Mouse (Mus musculus) heart, embryonic 14.5 days (tissue): ENCODE results near the gene Cct7. TPM values are rescaled to one million over a fixed set of nuclear protein-coding genes. Genes with fewer than 3 reads are reported as not detected.
"Not testable (repeated sequence)": the region's sequence is repeated elsewhere in the genome, so short reads cannot be mapped to it uniquely, and the experiment has no call there.

Experiments
- ATAC-seq: fragments of 200-750 bp; cut with Nextera tagmentation; 2 replicates; pipeline ENCODE4 v1.8.0; 2017; ENCODE audit warnings: low read depth, moderate TSS enrichment; ENCODE audit not compliant: insufficient number of reproducible peaks, insufficient read depth, low FRiP score
- H3K27ac ChIP-seq, 2 experiments: fragments of 200-500 bp in 1 of 2; fragments of 300-500 bp in 1 of 2; sonication (generic) in 1 of 2; replicated peaks in 1 of 2; 2 replicates each; pipeline ENCODE4 v1.5.1; 2012 to 2014; ENCODE audit warnings: low read depth in 2 of 2, low read length in 2 of 2, control low read depth in 1 of 2, mild to moderate bottlenecking in 1 of 2, mixed read lengths in 1 of 2; ENCODE audit not compliant: control insufficient read depth in 1 of 2, insufficient read depth in 1 of 2
- H3K27me3 ChIP-seq: fragments of 300-500 bp; sonication (generic); 2 replicates; pipeline ENCODE4 v1.6.1; 2014; ENCODE audit warnings: mild to moderate bottlenecking, low read length, control low read depth; ENCODE audit not compliant: control insufficient read depth, insufficient read depth
- H3K36me3 ChIP-seq: fragments of 300-500 bp; sonication (generic); 2 replicates; pipeline ENCODE4 v1.6.1; 2014; ENCODE audit warnings: mild to moderate bottlenecking, control low read depth, low read length, mixed read lengths; ENCODE audit not compliant: control insufficient read depth, insufficient read depth
- H3K4me1 ChIP-seq, 2 experiments: fragments of 200-500 bp in 1 of 2; fragments of 300-500 bp in 1 of 2; sonication (generic) in 1 of 2; 2 replicates each; pipeline ENCODE4 v1.6.1; 2012 to 2014; ENCODE audit warnings: low read length in 2 of 2, control low read depth in 1 of 2, mixed read lengths in 1 of 2; ENCODE audit not compliant: control insufficient read depth in 2 of 2, insufficient read depth in 2 of 2
- H3K4me2 ChIP-seq: fragments of 300-500 bp; sonication (generic); 2 replicates; pipeline ENCODE4 v1.6.1; 2014; ENCODE audit warnings: mild to moderate bottlenecking, low read length
- H3K4me3 ChIP-seq, 2 experiments: fragments of 200-500 bp in 1 of 2; fragments of 300-500 bp in 1 of 2; sonication (generic) in 1 of 2; 2 replicates each; pipeline ENCODE4 v1.5.1; 2012 to 2014; ENCODE audit warnings: low read length in 2 of 2, mild to moderate bottlenecking in 2 of 2, control low read depth in 1 of 2, low read depth in 1 of 2, moderate library complexity in 1 of 2; ENCODE audit not compliant: control insufficient read depth in 1 of 2, insufficient read depth in 1 of 2
- H3K9ac ChIP-seq: fragments of 300-500 bp; sonication (generic); 2 replicates; pipeline ENCODE4 v1.6.1; 2014; ENCODE audit warnings: mild to moderate bottlenecking, low read length
- H3K9me3 ChIP-seq: fragments of 300-500 bp; sonication (generic); 2 replicates; pipeline ENCODE4 v1.6.1; 2016; ENCODE audit warnings: low read length, control low read depth; ENCODE audit not compliant: control insufficient read depth
- WGBS: fragments of 180-500 bp; shearing (Covaris S2); extraction: QIAGEN DNeasy Blood & Tissue Kit; methylation state at CpG from one replicate; pipeline ENCODE4 v1.1.7; 2014; 5-methylcytosine and 5-hydroxymethylcytosine counted together
- polyA plus RNA-seq: library from polyadenylated mRNA; unstranded; fragments of >200 nt; fragmentation: Nextera tagmentation; extraction: Ambion mirVana; gene quantifications from 2 replicates; pipeline ENCODE4 v1.2.1, GENCODE M21; 2014

The Cct7 gene
- polyA plus RNA-seq, 1 experiment from 2014 or later: 372 TPM

DNA sequence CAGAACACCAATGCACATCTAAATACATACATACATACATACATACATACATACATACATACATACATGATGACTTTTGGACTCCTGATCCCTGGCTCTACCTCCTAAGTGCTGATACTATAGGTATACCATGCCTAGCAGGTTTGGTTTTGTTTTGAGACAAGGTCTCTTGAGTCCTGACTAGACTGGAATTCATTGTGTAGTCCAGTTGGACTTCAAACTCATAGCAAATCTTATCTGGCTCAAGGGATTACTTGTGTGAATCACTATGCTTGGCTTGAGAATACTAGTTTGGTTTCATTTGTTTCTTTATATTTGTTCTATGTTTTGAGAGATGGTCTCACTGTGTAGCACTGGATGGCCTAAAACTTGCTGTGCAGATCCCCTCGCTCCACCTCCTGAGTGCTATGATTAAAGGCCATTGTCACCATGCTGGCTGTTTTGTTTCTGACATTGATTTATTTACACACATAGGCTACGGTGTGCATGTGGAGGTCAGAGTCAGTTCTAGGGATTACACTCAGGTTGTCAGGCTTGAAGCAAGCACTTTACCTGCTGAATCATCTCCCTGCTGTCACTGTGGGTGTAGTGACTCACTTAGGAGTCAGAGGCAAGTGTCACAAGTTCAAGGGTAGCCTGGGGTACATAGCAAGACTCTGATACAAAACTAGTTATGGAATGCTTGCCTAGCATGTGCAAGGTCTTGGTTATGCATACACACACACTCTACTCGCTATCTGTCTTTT is 7.7 kb upstream of the Cct7 start:
- H3K27ac ChIP-seq: no peak overlapping the region
- 93% methylated on average over 3 of the region's 3 CpGs for WGBS

DNA sequence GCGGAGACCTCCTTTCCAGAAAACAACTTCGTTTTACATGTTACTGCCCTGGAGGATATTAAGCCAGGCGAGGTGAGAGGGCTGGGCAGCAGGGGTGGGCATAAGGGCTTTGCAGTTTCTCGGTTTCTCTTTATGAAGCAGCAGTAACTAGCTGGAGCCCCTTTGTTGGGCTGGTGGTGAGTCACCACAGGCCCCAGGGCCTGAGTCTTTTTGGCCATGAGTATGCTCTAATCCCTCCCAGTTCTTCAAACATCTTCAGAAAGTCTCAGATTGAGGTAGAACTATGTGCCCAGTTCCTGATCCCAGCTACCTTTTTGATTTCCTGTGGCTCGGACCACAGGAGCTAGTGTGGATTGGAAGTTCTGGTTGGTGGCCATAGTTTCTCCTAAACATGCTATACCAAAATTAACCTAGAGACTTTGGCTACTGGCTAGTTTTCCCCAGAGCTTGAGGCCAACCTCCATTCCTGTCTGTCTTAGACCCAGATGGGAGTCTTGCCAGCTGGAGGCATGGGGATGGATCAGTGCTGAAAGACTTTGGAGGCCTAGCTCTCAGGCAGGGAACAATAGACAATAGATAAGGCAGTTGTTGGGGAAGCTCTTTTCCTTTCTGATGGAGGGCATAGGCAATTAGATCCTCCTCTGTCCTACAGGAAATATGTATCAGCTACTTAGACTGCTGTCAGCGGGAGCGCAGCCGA is 6.9 kb upstream of the Cct7 start:
- no peak overlapping the region for H3K27ac ChIP-seq
- H3K4me1 ChIP-seq: no peaks in the 10 kb centered on the region; a peak in 2 of 4 replicates
- H3K9me3 ChIP-seq: no peaks in the 10 kb centered on the region
- H3K36me3 ChIP-seq: peaks cover 75% of the 10 kb centered on the region
- no peak overlapping the region for H3K9ac ChIP-seq
- no peak overlapping the region for H3K4me2 ChIP-seq
- no peak overlapping the region for H3K4me3 ChIP-seq
- WGBS: 77% methylated on average over 8 of the region's 8 CpGs
- H3K27me3 ChIP-seq: no peaks in the 10 kb centered on the region
- no peak for ATAC-seq

More for the DNA sequence above, 7.7 kb upstream of the Cct7 start:
- H3K4me2 ChIP-seq: no peak overlapping the region
- no peaks in the 10 kb centered on the region for H3K9me3 ChIP-seq
- H3K4me3 ChIP-seq: no peak overlapping the region
- ATAC-seq: no peak
- peaks cover 83% of the 10 kb centered on the region for H3K36me3 ChIP-seq
- H3K4me1 ChIP-seq: no peaks in the 10 kb centered on the region; a peak in 2 of 4 replicates
- H3K27me3 ChIP-seq: no peaks in the 10 kb centered on the region
- H3K9ac ChIP-seq: no peak overlapping the region

DNA sequence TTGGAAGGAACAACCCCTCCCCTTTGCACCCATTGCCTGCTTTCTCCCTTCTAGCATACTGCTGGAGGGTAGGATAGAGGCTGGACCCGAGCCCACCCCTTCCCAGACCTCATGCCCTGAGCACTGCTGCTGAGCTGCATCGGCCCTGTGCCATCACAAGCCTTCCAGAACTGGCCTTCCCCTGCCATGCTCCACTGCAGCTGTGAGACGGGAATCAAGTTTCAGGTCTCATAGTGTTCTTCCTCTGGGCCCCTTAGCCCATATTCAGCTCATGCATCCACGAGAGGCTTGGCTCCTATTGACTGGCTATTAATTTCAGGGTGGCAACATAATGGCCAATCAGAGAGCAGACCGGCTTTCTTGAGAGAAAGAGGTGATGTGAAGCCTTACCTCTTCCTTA is 6.0 kb upstream of the Cct7 start:
- Histone ChIP-seq H3K4me1 (peaks cover 0 to 1% of the 10 kb centered on the region in 2 experiments; a peak in 2 of 4 replicates), H3K4me3 (no peak overlapping the region), H3K9ac (no peak overlapping the region), H3K4me2 (no peak overlapping the region), H3K9me3 (no peaks in the 10 kb centered on the region), H3K27ac (no peak overlapping the region), H3K27me3 (no peaks in the 10 kb centered on the region), H3K36me3 (peaks cover 67% of the 10 kb centered on the region)
- no peak for ATAC-seq
- 86% methylated on average over 5 of the region's 5 CpGs for WGBS

DNA sequence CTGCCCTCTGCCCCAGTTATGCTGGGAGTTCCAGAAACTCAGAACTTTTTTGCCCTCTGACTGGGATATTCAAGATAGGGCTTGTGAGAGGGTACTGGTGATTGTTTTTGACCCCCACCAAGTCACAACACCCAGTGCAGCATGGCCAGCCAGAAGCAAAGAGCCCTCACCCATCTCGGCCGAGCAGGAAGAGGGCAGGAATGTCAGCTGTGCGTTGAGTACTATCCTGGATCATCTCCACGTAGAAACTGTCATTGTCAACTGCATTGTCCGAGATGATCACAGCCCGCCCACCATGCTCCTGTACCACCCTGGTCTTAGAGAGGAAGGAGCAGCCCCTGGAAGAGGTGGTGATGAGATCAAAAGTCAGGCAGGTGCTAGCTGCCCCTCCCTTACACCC is 4.0 kb upstream of the Cct7 start:
- ATAC-seq: no peak
- Histone ChIP-seq H3K4me3 (no peak overlapping the region), H3K36me3 (peaks cover 46% of the 10 kb centered on the region), H3K27ac (no peak overlapping the region), H3K4me1 (peaks cover 0 to 5% of the 10 kb centered on the region in 2 experiments; a peak in 2 of 4 replicates), H3K27me3 (no peaks in the 10 kb centered on the region), H3K9me3 (no peaks in the 10 kb centered on the region), H3K9ac (no peak overlapping the region), H3K4me2 (no peak overlapping the region)
- 82% methylated on average over 6 of the region's 6 CpGs for WGBS

DNA sequence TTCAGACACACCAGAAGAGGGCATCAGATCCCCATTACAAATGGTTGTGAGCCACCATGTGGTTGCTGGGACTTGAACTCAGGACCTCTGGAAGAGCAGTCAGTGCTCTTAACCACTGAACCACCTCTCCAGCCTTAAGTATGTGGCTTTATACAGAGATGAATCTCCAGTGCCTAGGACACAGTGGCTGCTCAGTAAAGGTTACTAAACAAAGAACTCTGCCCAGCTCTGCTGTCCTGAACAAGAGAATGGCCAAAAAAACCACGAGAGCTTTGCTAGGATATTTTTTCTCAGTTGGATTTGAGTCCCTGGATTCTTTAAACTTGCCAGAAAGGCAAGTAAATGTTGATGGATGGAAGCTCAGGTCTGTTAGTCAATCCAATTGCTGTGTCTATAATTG is 1.2 kb upstream of the Cct7 start:
- Histone ChIP-seq H3K4me3 (peak overlapping the region in 1 of 2 experiments; percentile 91; a peak in 2 of 4 replicates), H3K36me3 (peaks cover 26% of the 10 kb centered on the region), H3K9ac (peak overlapping the region; percentile 81; the same call in 1 of the 2 replicates), H3K4me2 (peak overlapping the region; percentile 72), H3K4me1 (peaks cover 0 to 26% of the 10 kb centered on the region in 2 experiments)
- not testable (repeated sequence) for H3K9me3 ChIP-seq, H3K27me3 ChIP-seq, ATAC-seq, H3K27ac ChIP-seq
- WGBS: 59% methylated on average over 1 of the region's 1 CpGs

DNA sequence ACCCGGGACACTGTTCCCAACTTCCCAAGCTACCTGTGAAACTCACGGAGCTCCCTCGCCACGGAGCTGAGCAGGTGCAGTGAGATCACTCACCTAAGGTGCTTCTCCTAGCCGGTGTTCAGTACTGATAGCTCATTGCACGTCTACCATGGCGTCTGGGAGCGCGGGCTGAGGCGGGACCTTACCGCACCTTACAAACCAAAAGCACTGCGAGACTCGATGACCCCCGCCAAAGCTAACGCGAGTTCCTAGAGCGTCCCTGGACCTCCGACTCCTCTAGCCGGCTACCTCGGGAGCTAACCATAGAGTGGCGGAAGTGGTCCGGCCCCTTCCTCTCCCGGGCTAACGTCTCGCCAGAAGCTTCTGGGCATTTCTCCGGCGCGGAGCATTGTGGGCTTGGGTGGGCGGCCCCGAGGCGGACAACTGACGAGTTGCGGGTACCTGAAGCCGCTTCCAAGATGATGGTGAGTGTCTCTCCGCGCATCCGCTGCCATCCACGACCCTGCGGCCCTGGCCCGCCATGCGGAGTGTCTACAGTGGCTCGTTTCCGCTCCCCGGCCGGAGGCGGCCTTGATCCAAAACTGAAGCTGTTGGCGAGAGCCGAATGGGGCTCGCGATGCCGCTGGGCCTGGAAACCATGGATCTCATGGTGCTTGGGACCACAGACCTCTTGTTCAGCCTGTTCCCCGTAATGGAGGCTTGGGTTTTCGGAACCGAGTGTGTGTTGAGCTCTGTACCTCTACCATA is 523 bp downstream of the Cct7 start, which contains the start of gene Pradc1:
Pradc1 (minus strand) TSS at position 307 of the 747 bp plus-strand sequence.
- Histone ChIP-seq H3K4me3 (peak within 1 kb of the TSS; percentile 80 to 91), H3K36me3 (peaks cover 10% of the 10 kb centered on the region), H3K4me2 (peak within 1 kb of the TSS; percentile 72), H3K27ac (peak within 1 kb of the TSS; percentile 91 to 94), H3K4me1 (peaks cover 2 to 34% of the 10 kb centered on the region in 2 experiments), H3K9me3 (no peaks in the 10 kb centered on the region), H3K27me3 (no peaks in the 10 kb centered on the region), H3K9ac (peak within 1 kb of the TSS; percentile 91)
- WGBS: under 1% methylated on average over 54 of the region's 54 CpGs
- peak; percentile 91 for ATAC-seq

DNA sequence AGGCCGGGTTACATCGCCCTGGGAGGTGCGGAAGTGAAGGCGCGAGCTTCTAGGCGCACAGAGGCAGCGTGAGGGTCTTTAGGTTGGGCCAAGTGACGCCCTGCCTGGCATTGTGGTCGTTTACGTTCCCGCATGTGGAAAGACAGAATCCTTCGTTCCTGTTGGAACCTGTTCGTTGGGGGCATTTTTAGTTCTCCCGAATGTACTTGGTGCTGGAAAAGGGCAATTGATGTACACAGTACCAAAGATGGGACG is 1.0 kb downstream of the Cct7 start:
- Histone ChIP-seq H3K9me3 (no peaks in the 10 kb centered on the region), H3K27ac (peak overlapping the region; percentile 74 to 94), H3K4me1 (peaks cover 2 to 34% of the 10 kb centered on the region in 2 experiments), H3K4me3 (peak overlapping the region; percentile 80 to 91), H3K27me3 (no peaks in the 10 kb centered on the region), H3K36me3 (peaks cover 5% of the 10 kb centered on the region), H3K4me2 (peak overlapping the region; percentile 72), H3K9ac (peak overlapping the region; percentile 91)
- ATAC-seq: no peak
- 0% methylated on average over 15 of the region's 15 CpGs for WGBS
